In the genomic region with DNA sequence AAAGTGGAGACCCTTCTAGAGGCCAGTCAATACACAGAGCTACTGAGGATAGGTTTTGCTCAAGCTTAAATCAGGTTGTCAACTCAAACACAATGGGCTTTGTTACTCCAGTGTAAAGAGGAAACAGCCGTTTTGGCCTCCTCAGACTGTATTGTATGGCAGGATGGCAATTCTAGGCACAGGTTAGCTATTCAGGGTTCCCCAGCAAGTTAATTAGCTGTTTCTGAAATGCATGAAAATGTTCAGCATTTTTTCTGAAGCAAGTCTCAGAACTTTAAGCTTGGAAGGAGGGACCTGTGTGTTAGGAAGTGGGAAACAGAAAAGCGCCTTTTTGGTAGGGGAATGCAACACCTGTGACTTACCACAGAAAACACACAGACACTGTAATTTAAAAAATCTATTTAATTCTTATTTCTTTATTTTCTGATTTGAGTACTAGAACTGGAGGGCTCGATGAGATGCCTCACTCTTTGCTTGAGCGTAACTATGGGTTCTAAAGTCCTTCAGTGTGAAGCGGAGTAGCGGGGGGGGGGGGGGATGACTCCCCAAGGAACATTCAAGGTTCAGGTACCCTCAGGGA, we compare ENCODE assay signal across 7 mouse cellular contexts. TPM values are rescaled to one million over a fixed set of nuclear protein-coding genes. Genes with fewer than 3 reads are reported as not detected.
A peak's percentile ranks its signal among the peaks of the same experiment; 100 is the strongest.
DNase-seq lines count a peak whose midpoint lies in the region; ATAC-seq and TF ChIP-seq lines count a peak whose summit lies in the region.

No protein-coding gene starts in this region.

- no peaks in the 10 kb centered on the region for H3K36me3 ChIP-seq in CH12.LX (replicated peaks in 1 of 2; ENCODE audit: control insufficient read depth in 1 of 2, insufficient read depth in 1 of 2, low read length in 1 of 2)
- no peaks in the 10 kb centered on the region for H3K36me3 ChIP-seq in heart, embryonic 14.5 days (ENCODE audit: control insufficient read depth, insufficient read depth, low read length)
- H3K36me3 ChIP-seq in limb, embryonic 11.5 days (ENCODE audit: control insufficient read depth, insufficient read depth, low read length): no peaks in the 10 kb centered on the region
- H3K36me3 ChIP-seq in neural tube, embryonic 13.5 days: no peaks in the 10 kb centered on the region

- 5% methylated on average over 6 of the region's 6 CpGs for WGBS in heart, embryonic 14.5 days
- WGBS in limb, embryonic 11.5 days: 4% methylated on average over 6 of the region's 6 CpGs
- WGBS in neural tube, embryonic 13.5 days: 3% methylated on average over 6 of the region's 6 CpGs

- H3K79me2 ChIP-seq in CH12.LX (replicated peaks; ENCODE audit: control insufficient read depth, extremely low read depth, insufficient read depth, poor library complexity, severe bottlenecking): no peaks in the 10 kb centered on the region

- dilution Hi-C loops in CH12.LX (cut with MboI; ENCODE audit: extremely low pct_ligation_motif_present, extremely low pct_unique_long_range_greater_than_20kb, low sequenced_read_pairs): no loop called here

- peaks cover 4% of the 10 kb centered on the region for H3K9me3 ChIP-seq in CH12.LX (replicated peaks; ENCODE audit: low read length)
- no peaks in the 10 kb centered on the region for H3K9me3 ChIP-seq in heart, embryonic 14.5 days (ENCODE audit: control insufficient read depth, low read length)
- H3K9me3 ChIP-seq in limb, embryonic 11.5 days (ENCODE audit: control insufficient read depth, low read length): no peaks in the 10 kb centered on the region
- H3K9me3 ChIP-seq in neural tube, embryonic 13.5 days: no peaks in the 10 kb centered on the region

- in situ Hi-C loops in CH12.LX (cut with MboI; ENCODE audit: low pct_ligation_motif_present, low pct_unique_long_range_greater_than_20kb, low sequenced_read_pairs): no loop called here

- H3K9ac ChIP-seq in CH12.LX (ENCODE audit: insufficient read depth, low read depth): peak overlapping the region; percentile 45; the same call in 1 of the 2 replicates
- H3K9ac ChIP-seq in heart, embryonic 14.5 days (ENCODE audit: low read length): peak overlapping the region; percentile 97
- H3K9ac ChIP-seq in limb, embryonic 11.5 days (ENCODE audit: low read length): peak overlapping the region; percentile 92
- peak overlapping the region; percentile 91 for H3K9ac ChIP-seq in neural tube, embryonic 13.5 days

- peak overlapping the region; percentile 84; the same call in 1 of the 2 replicates for H3K4me2 ChIP-seq in CH12.LX (ENCODE audit: insufficient read depth, low read depth, poor library complexity, severe bottlenecking)
- peak overlapping the region; percentile 76 for H3K4me2 ChIP-seq in heart, embryonic 14.5 days (ENCODE audit: low read length)
- H3K4me2 ChIP-seq in limb, embryonic 11.5 days (ENCODE audit: low read depth, severe bottlenecking): peak overlapping the region; percentile 65
- H3K4me2 ChIP-seq in neural tube, embryonic 13.5 days: peak overlapping the region; percentile 59

- no peak for DNase-seq in CH12.LX (ENCODE audit: extremely low read depth)
- DNase-seq in limb, embryonic 11.5 days (ENCODE audit: low spot score): peak; percentile 47
- DNase-seq in spleen, postnatal 36 days (ENCODE audit: low spot score in 2 of 2): no peak
- DNase-seq in urinary bladder, postnatal 4 days (ENCODE audit: low spot score in 2 of 2): no peak

- no peak overlapping the region for H3K27ac ChIP-seq in CH12.LX (ENCODE audit: insufficient read depth, low read depth)
- H3K27ac ChIP-seq in cortical plate, adult 2 months (ENCODE audit: insufficient read depth, low read length): no peak overlapping the region
- peak overlapping the region; percentile 96 to 100 for H3K27ac ChIP-seq in heart, embryonic 14.5 days (replicated peaks in 1 of 2; ENCODE audit: control insufficient read depth in 1 of 2, insufficient read depth in 1 of 2, low read depth in 2 of 2, low read length in 2 of 2)
- peak overlapping the region; percentile 99 for H3K27ac ChIP-seq in limb, embryonic 11.5 days (replicated peaks; ENCODE audit: low read depth, low read length)
- peak overlapping the region; percentile 100 for H3K27ac ChIP-seq in neural tube, embryonic 13.5 days (replicated peaks)

- H3K27me3 ChIP-seq in CH12.LX (replicated peaks): peaks cover 12% of the 10 kb centered on the region
- H3K27me3 ChIP-seq in heart, embryonic 14.5 days (ENCODE audit: control insufficient read depth, insufficient read depth, low read length): no peaks in the 10 kb centered on the region
- H3K27me3 ChIP-seq in limb, embryonic 11.5 days (ENCODE audit: control insufficient read depth, insufficient read depth, low read length): no peaks in the 10 kb centered on the region
- no peaks in the 10 kb centered on the region for H3K27me3 ChIP-seq in neural tube, embryonic 13.5 days

- H3K4me1 ChIP-seq in CH12.LX (ENCODE audit: control insufficient read depth in 1 of 2, insufficient read depth in 2 of 2): peaks cover 0 to 4% of the 10 kb centered on the region in 2 experiments; a peak in 2 of 4 replicates
- peaks cover 1% of the 10 kb centered on the region; the same call in 1 of the 2 replicates for H3K4me1 ChIP-seq in cortical plate, adult 2 months (ENCODE audit: control insufficient read depth, insufficient read depth, low read length)
- H3K4me1 ChIP-seq in heart, embryonic 14.5 days (ENCODE audit: control insufficient read depth in 2 of 2, insufficient read depth in 2 of 2, low read length in 2 of 2): peaks cover 3 to 18% of the 10 kb centered on the region in 2 experiments; a peak in 3 of 4 replicates
- no peaks in the 10 kb centered on the region for H3K4me1 ChIP-seq in limb, embryonic 11.5 days (ENCODE audit: control insufficient read depth, insufficient read depth, low read length)
- peaks cover 9% of the 10 kb centered on the region for H3K4me1 ChIP-seq in neural tube, embryonic 13.5 days (replicated peaks)

- no peak for TF ChIP-seq POLR2A in CH12.LX (IDR thresholded peaks at IDR 0.05; ENCODE audit: low read depth, low read length)
- no peak for TF ChIP-seq POLR2A in cortical plate, adult 2 months (IDR thresholded peaks at IDR 0.05; ENCODE audit: extremely low read depth, insufficient read depth, low read length)

- no peak for TF ChIP-seq CTCF in CH12.LX (conservative IDR thresholded peaks at IDR 0.05 in 1 of 2, IDR thresholded peaks at IDR 0.05 in 1 of 2; ENCODE audit: low read depth in 2 of 2, low read length in 2 of 2)
- TF ChIP-seq CTCF in cortical plate, adult 2 months (IDR thresholded peaks at IDR 0.05; ENCODE audit: extremely low read depth, insufficient read depth, low read length): no peak

- ATAC-seq in heart, embryonic 14.5 days (ENCODE audit: insufficient number of reproducible peaks, insufficient read depth, low FRiP score, low read depth): no peak
- no peak for ATAC-seq in limb, embryonic 11.5 days (ENCODE audit: insufficient number of reproducible peaks, low FRiP score, low TSS enrichment, low read depth)
- no peak for ATAC-seq in neural tube, embryonic 13.5 days (ENCODE audit: low read depth)

- peak overlapping the region in 1 of 3 experiments; percentile 75 for H3K4me3 ChIP-seq in CH12.LX (replicated peaks in 1 of 3; ENCODE audit: low read depth in 2 of 3, low read length in 2 of 3, poor library complexity in 1 of 3)
- H3K4me3 ChIP-seq in cortical plate, adult 2 months (ENCODE audit: insufficient read depth, low read length): peak overlapping the region; percentile 93
- peak overlapping the region; percentile 69 to 73 for H3K4me3 ChIP-seq in heart, embryonic 14.5 days (ENCODE audit: control insufficient read depth in 1 of 2, insufficient read depth in 1 of 2, low read depth in 1 of 2, low read length in 2 of 2)
- peak overlapping the region; percentile 43 for H3K4me3 ChIP-seq in limb, embryonic 11.5 days (ENCODE audit: low read depth, low read length)
- peak overlapping the region; percentile 81 for H3K4me3 ChIP-seq in neural tube, embryonic 13.5 days

- TF ChIP-seq EP300 in CH12.LX (IDR thresholded peaks at IDR 0.05; ENCODE audit: low read length): no peak

- TF ChIP-seq RAD21 in CH12.LX (IDR thresholded peaks at IDR 0.05; ENCODE audit: low read depth, low read length): no peak

TF ChIP-seq in CH12.LX, 34 proteins besides CTCF, POLR2A, EP300 and RAD21 (continues in another document):
- no peak for TF ChIP-seq USF1 (IDR thresholded peaks at IDR 0.05; ENCODE audit: low read depth, low read length)

RNA-seq across cellular contexts. Expression of a gene that starts 1.3 kb away (rescaled TPM):
- total RNA-seq in CH12.LX (2012; rRNA removed): 0.42 and 0.97 TPM in 2 replicates
- total RNA-seq in CH12.LX (2014; rRNA removed): 1.9 TPM in 2 replicates
- 1.8 and 2.2 TPM in 2 replicates for polyA plus RNA-seq in CH12.LX (2012; ENCODE audit: insufficient read length, low read depth)
- polyA plus RNA-seq in cortical plate, adult 2 months (2012; rRNA removed): 34.6 and 35.3 TPM in 2 replicates
- 14.6 and 16.7 TPM in 2 replicates for polyA plus RNA-seq in heart, embryonic 14.5 days (2014; fragmentation: Nextera tagmentation; extraction: Ambion mirVana)
- polyA plus RNA-seq in limb, embryonic 11.5 days (2014; fragmentation: Nextera tagmentation; extraction: Ambion mirVana): 43.5 and 46.2 TPM in 2 replicates
- polyA plus RNA-seq in neural tube, embryonic 13.5 days (2015; fragmentation: Nextera tagmentation; extraction: Ambion mirVana): 72.3 and 78.9 TPM in 2 replicates

RNA-seq across cellular contexts. Expression of a gene that starts 47.0 kb away (rescaled TPM):
- total RNA-seq in CH12.LX (2012; rRNA removed) (not detected in 2 replicates), CH12.LX (2014; rRNA removed) (not detected in 2 replicates)
- not detected in 2 replicates for polyA plus RNA-seq in CH12.LX (2012; ENCODE audit: insufficient read length, low read depth)
- polyA plus RNA-seq in cortical plate, adult 2 months (2012; rRNA removed): not detected in 2 replicates
- polyA plus RNA-seq in heart, embryonic 14.5 days (2014; fragmentation: Nextera tagmentation; extraction: Ambion mirVana): not detected in 2 replicates
- polyA plus RNA-seq in limb, embryonic 11.5 days (2014; fragmentation: Nextera tagmentation; extraction: Ambion mirVana): not detected in 2 replicates
- polyA plus RNA-seq in neural tube, embryonic 13.5 days (2015; fragmentation: Nextera tagmentation; extraction: Ambion mirVana): not detected in 2 replicates

RNA-seq across cellular contexts. Expression of a gene that starts 47.0 kb away (rescaled TPM):
- total RNA-seq in CH12.LX (2012; rRNA removed) (not detected in 2 replicates), CH12.LX (2014; rRNA removed) (not detected in 2 replicates)
- polyA plus RNA-seq in CH12.LX (2012; ENCODE audit: insufficient read length, low read depth): not detected in 2 replicates
- not detected in 2 replicates for polyA plus RNA-seq in cortical plate, adult 2 months (2012; rRNA removed)
- not detected in 2 replicates for polyA plus RNA-seq in heart, embryonic 14.5 days (2014; fragmentation: Nextera tagmentation; extraction: Ambion mirVana)
- not detected in 2 replicates for polyA plus RNA-seq in limb, embryonic 11.5 days (2014; fragmentation: Nextera tagmentation; extraction: Ambion mirVana)
- polyA plus RNA-seq in neural tube, embryonic 13.5 days (2015; fragmentation: Nextera tagmentation; extraction: Ambion mirVana): not detected in 2 replicates

RNA-seq across cellular contexts. Expression of a gene that starts 52.8 kb away (rescaled TPM):
- 0.08 and 0.13 TPM in 2 replicates for total RNA-seq in CH12.LX (2012; rRNA removed)
- not detected in 2 replicates for total RNA-seq in CH12.LX (2014; rRNA removed)
- polyA plus RNA-seq in CH12.LX (2012; ENCODE audit: insufficient read length, low read depth): 0.12 TPM in 1 of 2 replicates, not detected in the other
- 0.26 and 0.27 TPM in 2 replicates for polyA plus RNA-seq in cortical plate, adult 2 months (2012; rRNA removed)
- polyA plus RNA-seq in heart, embryonic 14.5 days (2014; fragmentation: Nextera tagmentation; extraction: Ambion mirVana): 0.19 TPM in 1 of 2 replicates, not detected in the other
- polyA plus RNA-seq in limb, embryonic 11.5 days (2014; fragmentation: Nextera tagmentation; extraction: Ambion mirVana): 0.17 TPM in 1 of 2 replicates, not detected in the other
- polyA plus RNA-seq in neural tube, embryonic 13.5 days (2015; fragmentation: Nextera tagmentation; extraction: Ambion mirVana): not detected in 2 replicates

Comparison
In these comparisons a context has a peak if more than half of its experiments do, and no peak if none do; other contexts are left out.
1. H3K27ac ChIP-seq: peak in heart, embryonic 14.5 days (2 of 2), limb, embryonic 11.5 days (single experiment) and neural tube, embryonic 13.5 days (single experiment); none in CH12.LX (single experiment) and cortical plate, adult 2 months (single experiment).
2. H3K9ac ChIP-seq: peak in every context shown above with its lines; median percentile 97 in heart, embryonic 14.5 days; 92 in limb, embryonic 11.5 days; 91 in neural tube, embryonic 13.5 days; 45 in CH12.LX.
3. Peak in every context shown above with its lines, with median percentiles within 50 percentile points of each other: H3K4me2 ChIP-seq.